Mouse (Mus musculus) ES-E14 (cell line): ENCODE data around the gene Tram2.

Source experiments
- CHD2 ChIP-seq: IDR thresholded peaks from 2 replicates; pipeline ENCODE4 v1.6.1; 2014; ENCODE audit warnings: mild to moderate bottlenecking, low read depth, low read length, inconsistent platforms
- HCFC1 ChIP-seq: IDR thresholded peaks from 2 replicates; pipeline ENCODE4 v1.6.1; 2012; ENCODE audit warnings: low read length, inconsistent platforms, borderline replicate concordance; ENCODE audit not compliant: insufficient read depth
- ZC3H11A ChIP-seq: IDR thresholded peaks from 2 replicates; pipeline ENCODE4 v1.6.1; 2012; ENCODE audit warnings: low read depth, mild to moderate bottlenecking, inconsistent platforms, low read length, borderline replicate concordance
- ZNF384 ChIP-seq: IDR thresholded peaks from 2 replicates; pipeline ENCODE4 v1.6.1; 2012; ENCODE audit warnings: low read depth, low read length, inconsistent platforms

- TF ChIP-seq CHD2 (no peak), ZNF384 (no peak), ZC3H11A (no peak), HCFC1 (no peak)
These were observed 41.0 kb downstream of the Tram2 start for GRCm38 (mm10) chr1:21037881-21038601.
